Mouse (Mus musculus) A20 (cell line): ENCODE measurements around the gene Nefh.

Experiments used
- DNase-seq: peaks from one replicate; pipeline ENCODE4 v3.0.0-alpha.2; 2011; ENCODE audit warnings: low read depth, low spot score

Nefh gene

DNA sequence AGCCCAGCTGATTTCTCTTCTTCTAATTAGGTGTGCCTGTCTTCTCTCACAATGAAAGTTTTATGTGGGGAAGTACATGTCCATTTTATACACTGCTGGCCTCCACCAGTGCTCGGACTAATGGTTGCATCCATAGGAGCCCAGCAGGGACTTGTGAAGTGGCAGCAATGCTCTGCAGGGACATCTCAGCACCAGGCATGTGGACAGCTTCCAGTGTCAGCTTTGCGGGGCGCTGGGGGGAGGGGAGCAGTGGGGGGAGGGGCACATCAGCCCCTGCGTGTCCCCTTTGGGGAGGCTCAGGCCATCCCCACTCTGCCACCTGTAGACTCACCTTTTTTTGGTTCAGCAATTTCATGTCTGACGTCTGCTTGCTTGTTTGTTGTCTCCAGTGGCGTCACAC is 5.5 kb upstream of the Nefh start:
- no peak for DNase-seq

DNA sequence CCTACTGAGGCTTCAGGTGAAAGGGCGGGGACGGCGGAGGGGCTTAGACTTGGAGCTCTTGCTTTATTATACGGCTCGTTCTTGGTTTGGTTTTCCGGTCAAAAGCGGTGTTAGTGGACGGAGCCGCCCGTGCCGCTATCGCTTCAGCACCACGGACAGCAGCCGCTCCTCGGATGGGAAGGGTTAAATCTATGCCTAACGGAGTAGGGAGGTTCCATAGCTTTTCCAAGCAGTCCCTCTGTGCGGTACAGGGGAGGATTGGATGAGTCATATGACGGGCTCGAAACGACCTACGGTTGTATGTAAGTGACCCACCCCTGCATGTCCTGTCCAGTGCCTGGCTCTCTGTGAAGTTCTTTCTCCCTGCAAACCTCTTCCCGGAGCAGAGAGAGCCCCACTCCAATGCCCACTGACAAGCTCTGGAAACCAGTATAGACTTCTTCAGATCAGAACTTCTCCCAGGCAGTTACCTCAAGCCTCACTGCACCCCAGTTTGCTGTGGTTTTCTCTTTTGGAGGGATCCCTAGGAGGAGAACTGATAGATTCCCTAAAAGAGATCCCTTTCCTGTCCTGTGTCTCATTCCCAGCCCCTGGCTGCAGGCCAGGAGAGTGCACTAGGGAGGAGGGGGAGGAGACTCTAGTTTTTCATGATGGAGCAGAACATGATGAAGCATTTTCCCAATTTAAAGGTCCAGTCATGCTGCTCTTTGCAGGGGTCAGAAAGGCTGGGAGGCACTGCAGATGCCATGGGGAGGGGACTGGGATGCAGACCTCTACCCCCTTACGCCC is 1.6 kb upstream of the Nefh start:
- no peak for DNase-seq

DNA sequence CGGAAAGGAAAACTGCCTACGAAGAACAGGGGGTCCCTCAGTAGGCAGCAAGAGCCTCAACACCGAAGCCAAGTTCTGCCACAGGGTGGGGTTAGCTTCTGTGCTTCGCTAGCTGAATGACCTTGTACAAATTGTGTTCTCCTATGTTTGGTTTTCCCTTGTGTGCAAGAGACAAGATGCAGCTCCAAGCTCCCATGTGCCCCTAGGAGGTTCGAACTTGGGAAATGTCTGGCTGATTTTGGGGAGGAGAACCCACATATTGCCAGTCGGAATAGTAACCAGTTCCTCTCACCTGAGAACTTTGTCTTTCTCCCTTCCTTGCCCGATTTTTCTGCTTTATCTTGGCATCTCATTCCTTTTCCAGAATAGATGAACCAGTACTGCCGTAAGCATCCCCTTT is 928 bp upstream of the Nefh start:
- DNase-seq: no peak

DNA sequence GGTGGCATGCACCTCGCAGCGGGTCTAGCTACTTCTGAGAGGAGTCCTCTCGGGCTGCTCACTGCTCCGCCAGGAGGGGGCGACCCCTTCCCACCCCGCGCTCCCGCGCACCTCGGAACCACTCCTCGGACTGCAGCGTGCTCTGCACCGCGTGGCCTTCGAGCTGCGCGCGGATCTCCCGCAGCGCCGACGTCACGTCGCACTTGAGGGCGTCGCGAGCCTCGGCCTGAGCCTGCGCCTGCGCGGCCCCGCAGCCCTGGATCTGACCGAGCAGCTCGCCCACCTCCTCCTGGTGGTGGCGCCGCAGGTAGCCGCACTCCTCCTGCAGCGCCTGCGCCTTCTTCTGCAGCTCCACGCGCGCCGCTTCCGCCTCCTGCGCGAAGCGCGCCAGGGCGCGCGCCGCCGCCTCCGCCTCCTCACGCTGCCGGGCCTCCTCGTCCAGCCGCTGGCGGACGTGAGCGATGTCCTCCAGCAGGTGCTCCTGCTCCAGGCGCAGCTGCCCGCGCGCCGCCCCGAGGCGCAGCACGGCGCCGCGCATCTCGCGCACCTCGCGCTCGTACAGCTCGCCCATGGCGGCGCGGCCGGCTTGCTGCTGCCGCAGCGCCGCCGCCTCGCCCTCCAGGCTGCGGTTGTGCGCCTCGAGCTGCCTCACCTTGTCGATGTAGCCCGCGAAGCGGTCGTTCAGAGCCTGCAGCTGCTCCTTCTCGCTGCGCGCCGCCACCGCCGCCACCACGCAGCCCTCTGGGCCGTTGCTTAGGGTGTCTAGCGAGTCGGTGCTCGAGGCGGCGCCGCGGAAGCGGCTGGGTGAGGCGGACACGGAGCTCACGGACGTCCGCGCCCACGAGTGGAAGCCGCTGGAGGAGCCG is 684 bp downstream of the Nefh start:
- peak; percentile 97 for DNase-seq

DNA sequence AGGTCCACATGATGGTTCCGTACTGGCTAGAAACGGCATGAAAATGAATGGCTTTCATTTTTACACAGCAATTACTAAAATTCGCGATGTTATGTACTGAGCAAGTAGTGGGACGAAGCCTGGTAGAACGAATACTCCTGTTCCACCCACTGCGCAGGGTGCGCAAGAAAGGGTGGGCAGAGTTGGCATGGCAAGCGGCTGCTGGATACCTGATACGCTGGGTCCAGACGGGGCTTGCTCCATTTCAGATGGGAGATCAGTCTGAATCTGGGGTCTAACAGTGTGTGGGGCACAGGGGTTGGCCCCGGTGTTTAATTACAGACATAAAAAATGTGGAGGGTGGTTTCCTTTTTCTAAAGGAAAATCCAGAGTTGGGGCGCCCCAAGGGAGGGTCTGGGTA is 1.3 kb downstream of the Nefh start:
- no peak for DNase-seq

DNA sequence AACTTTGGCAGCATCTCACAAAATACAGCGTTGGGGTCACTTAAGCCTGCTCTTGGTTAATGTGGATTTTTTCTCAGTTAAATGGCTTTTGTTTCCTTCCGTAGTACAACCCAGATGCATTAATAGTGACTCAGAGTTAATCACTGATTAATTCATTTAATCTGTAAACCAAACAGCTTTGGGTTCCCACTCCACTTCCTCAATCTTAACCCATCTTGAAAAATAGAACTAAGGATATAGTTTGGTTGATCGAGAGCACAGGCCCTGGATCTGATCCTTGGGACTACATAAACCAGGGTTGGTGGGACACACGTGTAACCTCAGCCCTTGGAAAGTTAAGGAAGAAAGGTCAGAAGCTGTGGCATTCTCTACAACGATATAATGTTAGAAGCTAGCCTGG is 11.6 kb downstream of the Nefh start:
- no peak for DNase-seq

DNA sequence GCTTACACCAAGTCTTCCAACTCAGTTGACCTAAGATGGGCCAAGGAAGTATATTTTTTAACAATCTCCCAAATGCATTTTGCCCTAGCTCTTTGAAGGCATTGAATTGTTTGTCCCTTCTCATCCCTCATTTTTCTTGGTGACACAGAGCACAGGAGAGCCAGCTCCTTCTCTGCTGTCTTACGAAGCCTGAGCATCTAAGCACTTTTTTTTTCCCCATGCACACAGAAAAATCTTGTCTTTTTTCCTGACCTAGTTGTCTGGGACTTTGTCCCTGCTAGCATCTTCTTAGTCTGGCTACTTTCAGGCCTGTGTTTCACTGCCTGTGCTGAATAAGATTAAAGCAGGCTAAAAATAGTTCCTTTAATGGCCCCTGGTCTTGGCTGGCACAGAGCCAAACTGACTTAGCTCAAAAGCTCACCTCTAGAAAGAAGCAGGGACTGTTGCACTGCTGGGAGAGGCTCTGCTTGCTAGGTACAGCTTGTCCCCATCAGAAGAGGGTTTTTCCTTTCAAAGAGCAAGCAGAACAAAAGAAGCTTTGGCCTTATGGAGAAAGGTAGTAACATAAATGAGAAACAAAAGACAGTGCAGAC is 16.8 kb downstream of the Nefh start:
- peak; percentile 35 for DNase-seq

DNA sequence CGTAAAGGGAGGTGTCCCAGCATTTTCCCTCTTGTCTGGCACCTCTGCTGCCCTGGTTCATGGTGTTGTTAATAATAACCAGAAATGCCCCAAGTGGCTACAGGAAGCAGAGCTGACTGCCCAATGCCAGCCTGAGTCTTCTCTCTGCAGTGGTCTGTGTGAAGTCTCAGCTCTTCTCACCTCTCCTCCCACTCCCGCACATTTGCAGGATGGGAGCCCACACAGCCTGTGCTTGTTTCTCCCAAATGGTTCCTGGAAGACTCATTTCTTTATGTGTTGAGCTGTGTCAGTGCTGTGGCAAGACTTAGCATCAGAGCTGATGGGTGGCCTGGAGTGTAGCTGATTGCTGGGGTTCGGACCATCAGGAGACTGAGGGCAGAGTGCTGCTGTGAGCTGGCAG is 20.6 kb downstream of the Nefh start:
- DNase-seq: no peak

DNA sequence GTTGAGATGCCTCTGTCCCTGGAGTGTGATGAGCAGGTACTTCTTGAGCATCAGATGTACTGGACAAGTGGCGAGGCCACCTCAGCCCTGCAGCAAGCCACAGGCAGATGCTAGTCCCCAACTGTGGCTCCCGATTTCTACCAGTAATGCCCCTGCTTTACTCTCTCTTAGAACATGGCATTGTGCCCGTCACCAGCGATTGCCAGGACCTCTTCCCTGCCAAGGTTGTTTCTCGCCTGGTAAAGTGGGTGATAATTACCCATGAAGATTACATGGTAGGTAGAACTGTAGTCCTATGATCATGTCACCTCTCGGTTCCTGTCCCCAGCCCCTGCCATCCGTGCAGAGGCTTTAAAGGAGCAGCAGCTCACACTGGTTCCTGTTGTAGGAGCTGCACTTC is 26.1 kb downstream of the Nefh start:
- no peak for DNase-seq

DNA sequence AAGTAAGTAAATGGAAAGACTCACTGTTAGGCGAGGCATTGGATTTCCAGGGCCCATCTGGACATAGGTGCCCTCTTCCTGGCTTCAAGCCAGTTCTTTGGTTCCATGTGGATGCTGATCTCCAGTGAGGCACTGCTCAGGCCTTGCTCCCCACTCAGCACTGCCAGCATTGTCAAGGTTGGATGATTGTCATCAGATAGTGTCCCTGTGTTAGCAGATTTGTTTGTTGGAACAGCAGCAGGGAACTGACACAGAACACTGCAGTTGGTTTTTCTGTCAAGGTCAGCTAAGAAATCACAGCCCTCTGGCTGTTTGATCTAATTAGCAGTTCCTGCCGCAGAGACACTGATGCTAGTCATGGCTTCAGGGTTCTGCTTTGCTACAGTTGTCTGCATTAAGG is 26.6 kb downstream of the Nefh start:
- DNase-seq: no peak

DNA sequence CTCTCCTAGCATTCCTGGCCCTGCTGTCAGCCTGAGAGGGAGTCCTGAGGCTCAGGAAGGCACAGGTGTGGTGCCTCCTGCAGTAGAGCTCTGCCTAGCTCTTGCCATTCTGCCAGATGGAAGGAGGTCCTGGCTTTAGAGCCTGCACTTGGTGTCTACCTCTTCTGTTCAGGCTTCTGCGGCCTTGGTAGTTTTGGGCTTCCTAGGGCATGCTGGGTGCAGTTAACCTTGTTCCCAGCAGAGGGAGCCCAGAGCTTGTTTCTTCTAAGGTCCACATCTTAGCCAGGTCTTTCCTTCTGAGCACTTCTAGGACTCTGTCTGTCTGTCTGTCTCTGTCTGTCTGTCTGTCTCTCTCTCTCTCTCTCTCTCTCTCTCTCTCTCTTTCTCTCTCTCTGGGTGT is 31.8 kb downstream of the Nefh start:
- DNase-seq: peak; percentile 71

DNA sequence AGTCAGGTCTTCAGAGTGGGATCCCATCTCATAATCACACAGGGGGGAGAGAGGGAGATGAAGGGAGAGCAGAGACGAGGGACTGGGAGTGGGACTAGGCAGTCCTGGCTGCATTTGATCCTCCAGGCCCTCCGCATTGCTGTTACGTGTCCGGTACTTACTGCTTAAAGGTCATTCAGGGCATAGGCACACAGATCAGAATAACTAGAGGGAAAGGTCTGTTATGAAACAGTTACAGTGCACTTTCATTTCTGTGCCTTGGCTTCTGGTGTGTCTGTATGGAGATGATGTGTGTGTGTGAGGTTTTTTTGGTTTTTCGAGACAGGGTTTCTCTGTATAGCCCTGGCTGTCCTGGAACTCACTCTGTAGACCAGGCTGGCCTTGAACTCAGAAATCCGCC is 41.6 kb downstream of the Nefh start:
- DNase-seq: no peak

DNA sequence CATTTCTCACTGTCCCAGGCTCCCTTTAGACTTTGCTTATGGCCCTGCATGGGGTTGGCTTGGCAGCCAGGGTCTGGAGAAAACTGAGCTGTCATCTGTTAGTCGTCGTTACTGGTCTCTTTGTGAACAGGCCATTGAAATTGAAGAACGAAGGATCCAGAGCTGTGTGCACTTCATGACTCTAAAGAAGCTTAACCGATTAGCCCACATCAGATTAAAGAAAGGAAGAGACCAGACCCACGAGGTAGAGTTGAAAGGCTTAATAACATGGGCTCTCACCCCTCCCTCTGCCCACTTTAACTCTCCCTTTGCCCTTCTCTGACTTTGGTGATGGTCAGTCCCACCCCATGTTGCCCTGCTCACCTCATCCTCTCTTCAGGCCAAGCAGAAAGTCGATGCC is 45.9 kb downstream of the Nefh start:
- no peak for DNase-seq

DNA sequence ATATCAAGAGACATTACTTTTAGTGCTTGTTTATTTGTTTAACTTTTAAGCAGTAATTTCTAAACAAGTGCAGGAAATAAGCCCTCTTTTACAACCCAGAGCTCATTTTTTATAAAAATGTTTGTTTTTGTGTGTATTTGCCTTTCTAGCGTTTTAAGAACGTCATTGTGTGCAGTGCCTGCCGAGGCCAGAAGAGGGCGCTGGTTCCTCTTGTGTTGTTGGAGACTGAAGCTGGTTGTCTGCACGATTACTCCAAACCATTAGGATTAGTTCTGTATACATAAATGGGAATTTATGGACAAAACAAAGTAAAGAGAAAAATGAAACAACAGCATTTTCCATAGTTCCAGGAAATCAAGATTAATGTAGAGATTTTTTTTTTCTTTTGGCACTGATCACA is 47.4 kb downstream of the Nefh start:
- peak; percentile 66 for DNase-seq

DNA sequence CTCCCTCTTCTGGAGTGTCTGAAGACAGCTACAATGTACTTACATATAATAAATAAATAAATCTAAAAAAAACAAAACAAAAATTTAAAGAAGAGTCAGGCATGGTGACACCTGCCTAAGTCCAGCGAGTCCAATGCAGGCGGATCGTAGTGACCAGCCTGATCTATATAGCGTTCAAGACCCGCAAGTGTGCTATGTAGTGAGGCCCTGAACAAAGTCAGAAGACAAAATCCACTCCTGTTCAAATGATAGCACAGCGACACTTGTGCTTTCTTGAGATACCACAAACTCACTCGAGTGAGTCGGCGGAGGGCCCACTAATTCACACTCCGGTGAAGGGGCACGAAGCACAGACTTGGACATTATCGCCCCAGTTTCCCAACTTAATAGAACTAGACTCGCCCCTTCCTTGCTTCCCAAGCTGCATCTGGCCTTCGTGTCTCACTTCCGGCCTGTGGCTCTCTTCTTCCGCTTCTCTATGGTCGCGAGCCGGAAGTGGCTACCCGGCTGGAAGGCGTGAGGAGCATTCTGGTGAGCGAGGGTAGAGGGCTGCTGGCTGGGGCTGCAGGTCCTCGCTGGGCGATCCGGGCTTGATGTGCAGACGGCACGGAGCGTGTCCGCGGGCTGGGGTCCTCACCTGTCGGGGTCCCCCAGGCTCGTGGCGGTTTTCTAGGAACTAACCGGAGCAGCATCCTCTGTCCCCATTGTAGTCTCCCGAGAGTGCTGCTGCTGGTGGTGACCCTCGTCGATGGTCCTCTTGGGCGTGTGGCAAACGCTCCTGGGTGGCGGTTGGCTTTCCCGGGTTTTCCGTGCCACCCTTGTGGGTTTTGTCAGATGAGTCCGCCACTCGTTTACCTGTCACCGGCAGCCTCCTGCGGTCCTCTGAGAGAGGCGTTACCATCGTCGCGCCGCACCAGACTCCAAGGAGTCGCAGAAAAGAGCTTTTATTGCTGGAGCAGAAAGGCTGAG is 52.7 kb downstream of the Nefh start, which contains the start of gene Thoc5:
Gene Thoc5, plus strand, starts transcription at position 473 of the 969 bp plus-strand sequence.
- DNase-seq: peak; percentile 92
